Mouse (Mus musculus): ENCODE measurements at regions not wholly inside any gene's neighbourhood (a gene's known extent, or its start where the extent isn't known, plus 50 kb on each side); places are given as distances from the start of the nearest gene placed in this dataset.

GRCm38 (mm10) chr15:61098519-61098918, 175.7 kb upstream of the A1bg start:
- TF ChIP-seq POLR2A (IDR thresholded peaks at IDR 0.05; ENCODE audit: control insufficient read depth, extremely low read depth, insufficient read depth, low read length, poor library complexity) (no peak), CTCF (IDR thresholded peaks at IDR 0.05; ENCODE audit: borderline replicate concordance, control insufficient read depth, extremely low read depth, insufficient read depth, low read length, poor library complexity) (no peak)
